Mouse (Mus musculus): Measurements from ENCODE around the gene Spred1. TPM values are rescaled to one million over a fixed set of nuclear protein-coding genes. Genes with fewer than 3 reads are reported as not detected.

The Spred1 gene
- polyA plus RNA-seq, 1 experiment = 4.0 TPM

GRCm38 (mm10) chr2:117228601-117229125, 107.5 kb downstream of the Spred1 start:
- H3K27me3 ChIP-seq (ENCODE audit: control insufficient read depth, insufficient read depth, low read length) = no peaks in the 10 kb centered on the region
- H3K4me3 ChIP-seq (ENCODE audit: control insufficient read depth, insufficient read depth, low read length) = no peak overlapping the region
- no peaks in the 10 kb centered on the region for H3K4me1 ChIP-seq (replicated peaks; ENCODE audit: control insufficient read depth, insufficient read depth, low read length)
- TF ChIP-seq POLR2A (IDR thresholded peaks at IDR 0.05; ENCODE audit: control insufficient read depth, extremely low read depth, insufficient read depth, low read length, poor library complexity) (no peak), CTCF (IDR thresholded peaks at IDR 0.05; ENCODE audit: borderline replicate concordance, control insufficient read depth, extremely low read depth, insufficient read depth, low read length, poor library complexity) (no peak)
- no peak for DNase-seq
- no peaks in the 10 kb centered on the region for H3K36me3 ChIP-seq (ENCODE audit: control insufficient read depth, insufficient read depth, low read length)
- H3K27ac ChIP-seq (ENCODE audit: control insufficient read depth, insufficient read depth, low read length) = no peak overlapping the region
- WGBS = 87% methylated on average over 11 of the region's 11 CpGs

- DNase-seq = no peak
These were observed 109.1 kb downstream of the Spred1 start for GRCm38 (mm10) chr2:117230261-117230660.

DNA sequence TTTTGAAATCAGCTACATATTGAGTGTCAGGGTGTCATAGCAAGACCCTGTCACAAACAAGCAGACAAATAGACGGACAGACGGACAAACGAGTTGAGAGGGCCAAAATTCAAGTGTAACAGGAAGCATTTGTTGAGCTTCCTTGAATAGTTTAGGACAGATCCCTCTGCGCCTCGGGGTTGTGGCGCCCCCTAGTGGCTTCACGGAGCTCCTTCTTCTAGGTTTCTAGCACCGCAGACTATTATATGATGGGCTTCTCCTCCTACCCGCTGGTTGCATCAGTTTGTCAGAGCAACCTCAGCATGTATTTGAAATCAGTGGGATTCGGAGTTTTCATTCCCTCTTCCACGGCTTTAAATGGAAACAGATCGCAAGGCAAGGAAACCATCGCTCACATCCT, 110.1 kb downstream of the Spred1 start:
- Histone ChIP-seq H3K4me1 (replicated peaks; ENCODE audit: control insufficient read depth, insufficient read depth, low read length) (no peaks in the 10 kb centered on the region), H3K36me3 (ENCODE audit: control insufficient read depth, insufficient read depth, low read length) (no peaks in the 10 kb centered on the region), H3K27ac (ENCODE audit: control insufficient read depth, insufficient read depth, low read length) (no peak overlapping the region), H3K4me3 (ENCODE audit: control insufficient read depth, insufficient read depth, low read length) (no peak overlapping the region), H3K27me3 (ENCODE audit: control insufficient read depth, insufficient read depth, low read length) (no peaks in the 10 kb centered on the region)
- 8% methylated on average over 13 of the region's 13 CpGs for WGBS
- TF ChIP-seq POLR2A (IDR thresholded peaks at IDR 0.05; ENCODE audit: control insufficient read depth, extremely low read depth, insufficient read depth, low read length, poor library complexity) (no peak), CTCF (IDR thresholded peaks at IDR 0.05; ENCODE audit: borderline replicate concordance, control insufficient read depth, extremely low read depth, insufficient read depth, low read length, poor library complexity) (peak; percentile 69; the same call in 1 of the 2 replicates)
- peak; percentile 65 for DNase-seq

More at GRCm38 (mm10) chr2:117230261-117230660, 109.1 kb downstream of the Spred1 start:
- WGBS = 95% methylated on average over 7 of the region's 7 CpGs
- Histone ChIP-seq H3K4me1 (replicated peaks; ENCODE audit: control insufficient read depth, insufficient read depth, low read length) (no peaks in the 10 kb centered on the region), H3K27me3 (ENCODE audit: control insufficient read depth, insufficient read depth, low read length) (no peaks in the 10 kb centered on the region), H3K36me3 (ENCODE audit: control insufficient read depth, insufficient read depth, low read length) (no peaks in the 10 kb centered on the region), H3K4me3 (ENCODE audit: control insufficient read depth, insufficient read depth, low read length) (no peak overlapping the region), H3K27ac (ENCODE audit: control insufficient read depth, insufficient read depth, low read length) (no peak overlapping the region)
- no peak for TF ChIP-seq CTCF (IDR thresholded peaks at IDR 0.05; ENCODE audit: borderline replicate concordance, control insufficient read depth, extremely low read depth, insufficient read depth, low read length, poor library complexity)
- no peak for TF ChIP-seq POLR2A (IDR thresholded peaks at IDR 0.05; ENCODE audit: control insufficient read depth, extremely low read depth, insufficient read depth, low read length, poor library complexity)

Other genes with a start within 250 kb of the Spred1 start
- gene Tmco5, start 242.7 kb upstream of the Spred1 start, polyA plus RNA-seq (2012; rRNA removed) = not detected in 2 replicates
- 7.2 and 8.0 TPM in 2 replicates for gene Fam98b, start 128.4 kb downstream of the Spred1 start, polyA plus RNA-seq (2012; rRNA removed)
- gene Rasgrp1, start 221.6 kb downstream of the Spred1 start, polyA plus RNA-seq (2012; rRNA removed) = 131 and 145 TPM in 2 replicates

Measured in thymus, adult 2 months (tissue).